Mouse (Mus musculus) T-helper 1 cell (primary cell): ENCODE results near the gene Gm45717.

Source experiments
- in situ Hi-C: fragments of 300-600 bp; cut with MboI, MseI; formaldehyde crosslinking; loops from one replicate; pipeline ENCODE4 v1.15.1; 2025; ENCODE audit warnings: high pct_unique_total_duplicates

Gene Gm45717

GRCm38 (mm10) chr7:140905642-140906081 lies 50.1 kb downstream of the Gm45717 start:
- in situ Hi-C loops = no loop called here

- in situ Hi-C loops = loop anchor here (5.0 kb wide), 1 partner anchor 61 kb away; no protein-coding TSS in a partner anchor
Observed at GRCm38 (mm10) chr7:140903212-140903611, 52.5 kb downstream of the Gm45717 start.

GRCm38 (mm10) chr7:140902036-140902875 lies 53.5 kb downstream of the Gm45717 start:
- in situ Hi-C loops = loop anchor here (5.0 kb wide), 1 partner anchor 60 kb away; no protein-coding TSS in a partner anchor

GRCm38 (mm10) chr7:140900220-140900619 lies 55.5 kb downstream of the Gm45717 start, which contains the start of gene Cox8b:
Gene Cox8b (minus strand): TSS chr7:140900446.
- in situ Hi-C loops = loop anchor here (5.0 kb wide), 1 partner anchor 58 kb away; no protein-coding TSS in a partner anchor
